ENCODE assay signal across 19 mouse cellular contexts in genomic region chrX:11647527-11647836, GRCm38 (mm10).
"Had no signal": no experiment of that assay in that cellular context is flagged by ENCODE, and none has a peak within 500 bp of the region (broad histone marks: within the 10 kb centered on the region; RNA-seq: fewer than 3 reads in every experiment).

No protein-coding gene starts in this region.

- H3K27ac ChIP-seq: kidney, embryonic 15.5 days; layer of hippocampus, adult 2 months; limb, embryonic 10.5 days; limb, embryonic 13.5 days; liver, embryonic 12.5 days; liver, embryonic 15.5 days; midbrain, embryonic 12.5 days; midbrain, embryonic 15.5 days; neural tube, embryonic 13.5 days had no signal

- DNase-seq: kidney, adult 11 months; kidney, adult 8-10 months; kidney, postnatal 14 days; layer of hippocampus, adult 9-11 months; lung, adult 2 months; lung, postnatal 14 days; lung, postnatal 4 days; retina, postnatal 1 day; right cerebral cortex, postnatal 25 days had no signal

- H3K9me3 ChIP-seq: kidney, embryonic 15.5 days; limb, embryonic 10.5 days; limb, embryonic 13.5 days; liver, embryonic 12.5 days; liver, embryonic 15.5 days; midbrain, embryonic 12.5 days; midbrain, embryonic 15.5 days; neural tube, embryonic 13.5 days had no signal

- H3K4me1 ChIP-seq: kidney, embryonic 15.5 days; limb, embryonic 10.5 days; limb, embryonic 13.5 days; liver, embryonic 12.5 days; liver, embryonic 15.5 days; midbrain, embryonic 12.5 days; midbrain, embryonic 15.5 days; neural tube, embryonic 13.5 days had no signal

- ATAC-seq: liver, embryonic 12.5 days; midbrain, embryonic 15.5 days had no signal

- H3K9ac ChIP-seq: kidney, embryonic 15.5 days; limb, embryonic 13.5 days; liver, embryonic 12.5 days; liver, embryonic 15.5 days; midbrain, embryonic 12.5 days; midbrain, embryonic 15.5 days; neural tube, embryonic 13.5 days had no signal

- H3K4me3 ChIP-seq: kidney, embryonic 15.5 days; layer of hippocampus, adult 2 months; limb, embryonic 10.5 days; limb, embryonic 13.5 days; liver, embryonic 12.5 days; liver, embryonic 15.5 days; midbrain, embryonic 12.5 days; midbrain, embryonic 15.5 days; myocyte; neural tube, embryonic 13.5 days had no signal

- H3K36me3 ChIP-seq: kidney, embryonic 15.5 days; limb, embryonic 10.5 days; limb, embryonic 13.5 days; liver, embryonic 12.5 days; liver, embryonic 15.5 days; midbrain, embryonic 12.5 days; midbrain, embryonic 15.5 days; neural tube, embryonic 13.5 days had no signal

- H3K27me3 ChIP-seq: liver, embryonic 12.5 days; liver, embryonic 15.5 days; midbrain, embryonic 12.5 days; midbrain, embryonic 15.5 days; neural tube, embryonic 13.5 days had no signal

- H3K4me2 ChIP-seq: kidney, embryonic 15.5 days; limb, embryonic 13.5 days; liver, embryonic 12.5 days; liver, embryonic 15.5 days; midbrain, embryonic 12.5 days; midbrain, embryonic 15.5 days; neural tube, embryonic 13.5 days had no signal
